Mouse (Mus musculus): Measurements from ENCODE around the gene Crim1. TPM values are rescaled to one million over a fixed set of nuclear protein-coding genes. Genes with fewer than 3 reads are reported as not detected.
A peak's percentile ranks its signal among the peaks of the same experiment; 100 is the strongest.

Crim1 gene
- polyA plus RNA-seq, 1 experiment from 2014 or later: 5.6 TPM

DNA sequence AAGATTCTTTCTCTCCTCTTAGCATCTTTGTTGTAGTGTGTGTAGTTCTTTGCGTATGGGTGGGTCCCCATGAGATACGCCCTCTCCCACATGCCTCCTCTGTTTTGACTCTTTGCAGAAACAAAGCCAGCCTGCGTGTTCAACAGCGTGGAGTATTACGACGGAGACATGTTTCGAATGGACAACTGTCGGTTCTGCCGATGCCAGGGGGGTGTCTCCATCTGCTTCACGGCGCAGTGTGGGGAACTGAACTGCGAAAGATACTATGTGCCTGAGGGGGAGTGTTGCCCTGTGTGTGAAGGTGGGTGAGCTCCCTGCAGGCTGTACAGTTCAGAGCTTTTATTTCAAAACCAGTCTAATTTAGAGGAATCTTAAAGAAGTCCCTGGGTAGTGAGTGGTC lies 113.0 kb downstream of the Crim1 start:
- H3K4me2 ChIP-seq: no peak overlapping the region
- peaks cover 58% of the 10 kb centered on the region for H3K36me3 ChIP-seq
- 0 out of 2 replicates have a peak overlapping the region, but pooled peaks have one; percentile 9 for H3K27ac ChIP-seq
- H3K27me3 ChIP-seq: no peaks in the 10 kb centered on the region
- WGBS: 93% methylated on average over 12 of the region's 12 CpGs
- H3K9ac ChIP-seq (replicated peaks): no peak overlapping the region
- no peaks in the 10 kb centered on the region for H3K4me1 ChIP-seq (replicated peaks)
- H3K4me3 ChIP-seq (replicated peaks): no peak overlapping the region
- ATAC-seq (ENCODE audit: insufficient number of reproducible peaks, insufficient read depth, low FRiP score, low TSS enrichment, low read depth): no peak
- no peaks in the 10 kb centered on the region for H3K9me3 ChIP-seq

- no peaks in the 10 kb centered on the region for H3K4me1 ChIP-seq (replicated peaks)
- H3K4me3 ChIP-seq (replicated peaks): no peak overlapping the region
- ATAC-seq (ENCODE audit: insufficient number of reproducible peaks, insufficient read depth, low FRiP score, low TSS enrichment, low read depth): no peak
- H3K27me3 ChIP-seq: no peaks in the 10 kb centered on the region
- H3K9ac ChIP-seq (replicated peaks): no peak overlapping the region
- no peak overlapping the region for H3K4me2 ChIP-seq
- H3K27ac ChIP-seq: no peak overlapping the region
- peaks cover 52% of the 10 kb centered on the region for H3K36me3 ChIP-seq
- WGBS: 71% methylated on average over 5 of the region's 5 CpGs
- H3K9me3 ChIP-seq: no peaks in the 10 kb centered on the region
Observed at GRCm38 (mm10) chr17:78313612-78314011, 113.6 kb downstream of the Crim1 start.

- H3K36me3 ChIP-seq: peaks cover 61% of the 10 kb centered on the region
- no peaks in the 10 kb centered on the region for H3K9me3 ChIP-seq
- H3K27ac ChIP-seq: no peak overlapping the region
- WGBS: 73% methylated on average over 11 of the region's 11 CpGs
- H3K4me3 ChIP-seq (replicated peaks): no peak overlapping the region
- ATAC-seq (ENCODE audit: insufficient number of reproducible peaks, insufficient read depth, low FRiP score, low TSS enrichment, low read depth): no peak
- H3K27me3 ChIP-seq: no peaks in the 10 kb centered on the region
- no peak overlapping the region for H3K4me2 ChIP-seq
- no peak overlapping the region for H3K9ac ChIP-seq (replicated peaks)
- no peaks in the 10 kb centered on the region for H3K4me1 ChIP-seq (replicated peaks)
Observed at GRCm38 (mm10) chr17:78315659-78316058, 115.6 kb downstream of the Crim1 start.

DNA sequence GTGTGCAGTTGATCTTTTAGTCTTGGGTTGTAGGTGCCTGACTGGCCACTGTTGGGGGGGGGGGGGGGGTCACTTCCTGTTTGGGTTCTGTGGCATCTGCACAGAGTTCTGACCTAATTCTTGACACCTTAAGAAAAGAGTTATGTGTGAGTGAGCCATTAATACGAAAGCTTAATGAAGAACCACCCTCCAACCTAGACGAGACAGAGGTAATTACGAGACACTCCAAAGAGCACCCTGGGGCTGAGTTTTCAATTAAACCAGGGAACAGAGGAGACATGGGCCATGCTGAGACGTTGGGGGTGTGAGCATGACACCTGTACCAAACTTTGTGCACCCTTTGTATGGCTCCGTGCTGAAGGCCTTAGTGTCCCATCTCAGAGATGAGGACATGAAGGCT lies 117.3 kb downstream of the Crim1 start:
- H3K27ac ChIP-seq: no peak overlapping the region
- peaks cover 61% of the 10 kb centered on the region for H3K36me3 ChIP-seq
- no peak overlapping the region for H3K4me2 ChIP-seq
- H3K4me3 ChIP-seq (replicated peaks): no peak overlapping the region
- H3K4me1 ChIP-seq (replicated peaks): peaks cover 2% of the 10 kb centered on the region
- no peaks in the 10 kb centered on the region for H3K27me3 ChIP-seq
- H3K9ac ChIP-seq (replicated peaks): no peak overlapping the region
- H3K9me3 ChIP-seq: no peaks in the 10 kb centered on the region
- no peak for ATAC-seq (ENCODE audit: insufficient number of reproducible peaks, insufficient read depth, low FRiP score, low TSS enrichment, low read depth)
- WGBS: 42% methylated on average over 5 of the region's 5 CpGs

DNA sequence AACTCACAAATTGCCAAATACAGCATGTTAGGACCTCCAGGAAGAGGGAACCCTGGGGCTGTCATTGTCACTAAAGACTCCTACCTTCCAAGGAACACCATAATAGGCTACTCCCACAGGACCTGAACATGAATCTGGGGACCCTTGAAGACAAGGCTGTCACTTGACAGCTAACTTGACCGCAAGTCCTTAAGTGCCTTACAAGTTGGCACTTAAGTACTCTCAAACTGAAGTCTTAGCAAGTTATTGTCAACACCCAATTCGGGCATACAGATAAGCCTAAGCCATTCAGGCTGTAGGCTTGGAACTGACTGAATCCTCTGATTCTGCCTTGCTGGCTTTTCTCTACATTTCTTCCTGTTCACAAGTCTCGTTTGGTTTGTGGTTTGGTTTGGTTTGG lies 118.8 kb downstream of the Crim1 start:
- Histone ChIP-seq H3K4me1 (replicated peaks) (peaks cover 9% of the 10 kb centered on the region), H3K4me3 (replicated peaks) (no peak overlapping the region), H3K9ac (replicated peaks) (no peak overlapping the region), H3K27me3 (no peaks in the 10 kb centered on the region), H3K36me3 (peaks cover 48% of the 10 kb centered on the region), H3K9me3 (no peaks in the 10 kb centered on the region), H3K27ac (no peak overlapping the region), H3K4me2 (no peak overlapping the region)
- 91% methylated on average over 3 of the region's 3 CpGs for WGBS
- ATAC-seq (ENCODE audit: insufficient number of reproducible peaks, insufficient read depth, low FRiP score, low TSS enrichment, low read depth): no peak

- H3K4me2 ChIP-seq: no peak overlapping the region
- 84% methylated on average over 11 of the region's 11 CpGs for WGBS
- H3K9me3 ChIP-seq: no peaks in the 10 kb centered on the region
- H3K4me1 ChIP-seq (replicated peaks): peaks cover 9% of the 10 kb centered on the region
- H3K36me3 ChIP-seq: peaks cover 38% of the 10 kb centered on the region
- H3K9ac ChIP-seq (replicated peaks): no peak overlapping the region
- no peak overlapping the region for H3K27ac ChIP-seq
- no peak overlapping the region for H3K4me3 ChIP-seq (replicated peaks)
- no peaks in the 10 kb centered on the region for H3K27me3 ChIP-seq
- ATAC-seq (ENCODE audit: insufficient number of reproducible peaks, insufficient read depth, low FRiP score, low TSS enrichment, low read depth): no peak
Observed at GRCm38 (mm10) chr17:78321216-78321835, 121.3 kb downstream of the Crim1 start.

DNA sequence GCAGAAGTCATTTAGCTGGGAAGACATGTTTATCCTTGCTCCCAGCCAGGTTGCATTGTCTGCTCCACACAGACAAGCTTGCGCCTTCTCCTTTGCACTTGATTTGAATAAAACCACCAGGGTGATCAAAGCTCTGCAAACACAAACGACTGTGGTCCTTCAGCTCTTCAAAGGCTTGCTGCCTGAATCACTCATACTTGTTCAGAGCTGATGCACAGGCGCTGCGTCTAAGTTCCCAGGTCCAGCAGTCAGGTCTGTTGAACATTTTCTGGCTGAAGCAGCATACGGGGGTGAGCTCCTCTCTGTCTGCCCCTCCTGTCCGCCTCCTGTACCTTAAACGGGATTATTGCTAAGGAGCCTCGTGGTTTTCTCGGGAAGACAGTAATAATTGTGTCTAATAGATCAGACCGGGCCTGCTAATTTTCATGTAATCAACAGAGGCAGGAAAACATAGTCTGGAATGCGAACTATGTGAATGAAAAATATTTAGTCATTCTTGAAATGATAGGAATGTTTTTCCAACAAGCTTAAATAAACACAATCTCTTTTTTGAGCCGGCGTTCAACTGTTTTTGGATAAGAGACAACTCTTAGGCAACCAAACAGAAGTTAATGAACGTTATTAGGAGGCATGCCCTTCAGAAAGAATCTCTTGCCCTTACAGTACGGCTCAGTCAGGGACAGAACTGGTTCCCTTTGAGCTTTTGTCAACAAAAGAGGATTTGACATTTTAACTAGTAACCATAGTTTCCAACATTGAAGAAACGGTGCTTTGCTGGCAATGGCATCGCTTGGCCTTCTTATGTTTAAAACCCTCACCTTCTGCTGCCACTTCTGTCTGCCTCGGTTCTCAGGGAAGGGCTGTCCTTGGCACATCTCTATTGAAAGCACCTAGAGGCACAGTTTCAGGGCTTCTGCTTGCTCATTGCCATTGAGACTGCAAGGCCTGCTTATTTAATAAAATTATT lies 122.6 kb downstream of the Crim1 start:
- no peak for ATAC-seq (ENCODE audit: insufficient number of reproducible peaks, insufficient read depth, low FRiP score, low TSS enrichment, low read depth)
- WGBS: 66% methylated on average over 18 of the region's 18 CpGs
- Histone ChIP-seq H3K36me3 (peaks cover 26% of the 10 kb centered on the region), H3K9ac (replicated peaks) (no peak overlapping the region), H3K4me2 (no peak overlapping the region), H3K27ac (no peak overlapping the region), H3K27me3 (no peaks in the 10 kb centered on the region), H3K4me3 (replicated peaks) (no peak overlapping the region), H3K9me3 (no peaks in the 10 kb centered on the region), H3K4me1 (replicated peaks) (peaks cover 9% of the 10 kb centered on the region)

DNA sequence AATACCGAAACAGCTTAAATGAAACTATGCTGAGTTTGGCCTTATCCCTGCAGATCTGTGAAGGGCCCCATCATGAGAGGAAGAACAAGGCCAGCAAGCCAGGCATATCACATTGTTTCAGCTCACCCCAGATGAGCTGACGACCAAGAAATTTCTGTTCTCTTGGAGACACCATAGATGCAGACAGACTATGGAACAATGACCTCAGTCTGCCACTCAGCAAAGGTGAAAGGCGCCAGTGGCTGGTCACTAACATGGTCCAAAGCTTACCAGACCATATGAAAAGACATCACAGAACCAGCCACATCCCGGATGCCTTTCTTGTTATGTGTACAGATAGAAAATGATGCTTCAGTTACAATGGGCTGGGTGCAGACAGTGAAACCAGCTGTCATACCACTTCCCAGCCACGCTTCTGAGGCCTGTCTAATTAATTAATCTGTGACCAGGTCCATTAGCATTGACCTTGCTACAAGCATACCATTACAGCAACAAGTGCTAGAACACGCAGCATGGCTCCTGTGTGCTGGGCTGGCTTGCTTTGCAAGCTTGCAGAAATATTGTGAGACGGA lies 125.8 kb downstream of the Crim1 start:
- H3K27ac ChIP-seq: no peak overlapping the region
- H3K9me3 ChIP-seq: no peaks in the 10 kb centered on the region
- no peaks in the 10 kb centered on the region for H3K27me3 ChIP-seq
- H3K36me3 ChIP-seq: peaks cover 18% of the 10 kb centered on the region; the same call in 1 of the 2 replicates
- no peak for ATAC-seq (ENCODE audit: insufficient number of reproducible peaks, insufficient read depth, low FRiP score, low TSS enrichment, low read depth)
- 84% methylated on average over 7 of the region's 7 CpGs for WGBS
- H3K9ac ChIP-seq (replicated peaks): no peak overlapping the region
- peaks cover 9% of the 10 kb centered on the region for H3K4me1 ChIP-seq (replicated peaks)
- H3K4me2 ChIP-seq: no peak overlapping the region
- no peak overlapping the region for H3K4me3 ChIP-seq (replicated peaks)

- no peak for ATAC-seq (ENCODE audit: insufficient number of reproducible peaks, insufficient read depth, low FRiP score, low TSS enrichment, low read depth)
- peaks cover 18% of the 10 kb centered on the region; the same call in 1 of the 2 replicates for H3K36me3 ChIP-seq
- H3K4me3 ChIP-seq (replicated peaks): no peak overlapping the region
- H3K4me1 ChIP-seq (replicated peaks): peaks cover 9% of the 10 kb centered on the region
- WGBS: 80% methylated on average over 2 of the region's 2 CpGs
- H3K27me3 ChIP-seq: no peaks in the 10 kb centered on the region
- no peak overlapping the region for H3K27ac ChIP-seq
- H3K4me2 ChIP-seq: no peak overlapping the region
- no peaks in the 10 kb centered on the region for H3K9me3 ChIP-seq
- H3K9ac ChIP-seq (replicated peaks): no peak overlapping the region
Observed at GRCm38 (mm10) chr17:78326381-78326780, 126.3 kb downstream of the Crim1 start.

- H3K27me3 ChIP-seq: no peaks in the 10 kb centered on the region
- no peaks in the 10 kb centered on the region for H3K9me3 ChIP-seq
- no peak overlapping the region for H3K4me2 ChIP-seq
- ATAC-seq (ENCODE audit: insufficient number of reproducible peaks, insufficient read depth, low FRiP score, low TSS enrichment, low read depth): no peak
- H3K4me1 ChIP-seq (replicated peaks): peaks cover 8% of the 10 kb centered on the region
- 68% methylated on average over 4 of the region's 4 CpGs for WGBS
- H3K36me3 ChIP-seq: peaks cover 18% of the 10 kb centered on the region; the same call in 1 of the 2 replicates
- H3K27ac ChIP-seq: no peak overlapping the region
- no peak overlapping the region for H3K9ac ChIP-seq (replicated peaks)
- H3K4me3 ChIP-seq (replicated peaks): no peak overlapping the region
Observed at GRCm38 (mm10) chr17:78327187-78327586, 127.1 kb downstream of the Crim1 start.

DNA sequence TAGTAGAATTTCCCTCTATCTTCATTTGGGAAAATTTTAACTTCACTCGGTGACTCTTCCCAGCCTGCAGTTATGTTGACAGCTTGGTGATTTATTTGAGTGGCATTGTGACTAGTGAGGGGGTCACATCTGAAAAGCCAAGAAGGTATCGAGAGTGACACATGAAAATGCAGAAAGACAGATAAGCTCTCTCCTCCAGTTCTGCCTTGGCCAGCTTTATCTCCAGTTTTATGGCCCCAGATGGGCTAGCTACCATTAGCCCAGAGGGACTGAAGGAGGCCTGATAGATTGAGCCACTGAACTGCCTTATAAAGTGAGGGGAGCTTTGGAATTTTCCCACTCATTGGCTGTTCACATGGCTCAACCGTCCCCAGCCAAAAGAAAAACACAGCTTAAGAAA lies 128.2 kb downstream of the Crim1 start:
- Histone ChIP-seq H3K9me3 (no peaks in the 10 kb centered on the region), H3K4me2 (no peak overlapping the region), H3K4me1 (replicated peaks) (no peaks in the 10 kb centered on the region), H3K27me3 (no peaks in the 10 kb centered on the region), H3K4me3 (replicated peaks) (no peak overlapping the region), H3K36me3 (peaks cover 18% of the 10 kb centered on the region; the same call in 1 of the 2 replicates), H3K9ac (replicated peaks) (no peak overlapping the region), H3K27ac (no peak overlapping the region)
- WGBS: 8% methylated on average over 3 of the region's 3 CpGs
- no peak for ATAC-seq (ENCODE audit: insufficient number of reproducible peaks, insufficient read depth, low FRiP score, low TSS enrichment, low read depth)
